Mouse (Mus musculus): ENCODE data around the gene Wnt3.

Gene Wnt3

GRCm38 (mm10) chr11:103772505-103773386 lies 1.2 kb upstream of the Wnt3 start:
- no peak for DNase-seq (ENCODE audit: low spot score)

DNA sequence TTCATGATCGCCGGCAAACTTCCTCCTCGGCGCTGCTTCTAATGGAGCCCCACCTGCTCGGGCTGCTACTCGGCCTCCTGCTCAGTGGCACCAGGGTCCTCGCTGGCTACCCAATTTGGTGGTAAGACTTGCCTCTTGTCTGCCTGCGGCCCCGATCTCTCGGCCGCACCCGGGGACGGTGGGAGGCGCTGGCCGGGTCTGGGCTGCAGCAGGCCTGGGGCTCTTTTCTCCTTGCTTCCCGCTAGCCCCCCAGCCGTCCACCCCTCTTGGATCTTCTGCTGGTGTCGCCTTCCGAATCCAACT lies 229 bp downstream of the Wnt3 start:
- DNase-seq (ENCODE audit: low spot score): no peak

DNA sequence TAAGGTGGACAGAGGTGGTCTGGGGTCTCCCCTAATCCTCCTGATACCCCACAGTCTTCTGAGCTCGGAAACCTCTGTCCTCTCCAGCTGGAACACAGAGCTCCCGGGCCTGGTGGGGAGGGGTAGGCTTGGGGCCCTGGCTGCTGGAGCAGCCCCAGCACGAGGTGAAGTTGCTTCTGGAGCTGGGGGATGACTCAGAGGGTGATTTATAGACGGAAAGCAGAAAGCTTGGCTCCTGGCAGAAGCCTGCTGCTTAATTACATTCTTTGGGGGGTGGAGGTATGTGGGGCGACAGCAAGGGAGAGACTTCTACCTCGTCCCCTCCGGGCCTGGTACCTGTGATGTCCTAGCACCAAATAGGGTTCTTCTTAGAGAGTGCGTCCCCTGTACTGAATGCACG lies 6.2 kb downstream of the Wnt3 start:
- peak; percentile 15 for DNase-seq (ENCODE audit: low spot score)

- DNase-seq (ENCODE audit: low spot score): no peak
These were observed 16.0 kb downstream of the Wnt3 start for GRCm38 (mm10) chr11:103789951-103790350.

- no peak for DNase-seq (ENCODE audit: low spot score)
These were observed 27.2 kb downstream of the Wnt3 start for GRCm38 (mm10) chr11:103801128-103801527.

DNA sequence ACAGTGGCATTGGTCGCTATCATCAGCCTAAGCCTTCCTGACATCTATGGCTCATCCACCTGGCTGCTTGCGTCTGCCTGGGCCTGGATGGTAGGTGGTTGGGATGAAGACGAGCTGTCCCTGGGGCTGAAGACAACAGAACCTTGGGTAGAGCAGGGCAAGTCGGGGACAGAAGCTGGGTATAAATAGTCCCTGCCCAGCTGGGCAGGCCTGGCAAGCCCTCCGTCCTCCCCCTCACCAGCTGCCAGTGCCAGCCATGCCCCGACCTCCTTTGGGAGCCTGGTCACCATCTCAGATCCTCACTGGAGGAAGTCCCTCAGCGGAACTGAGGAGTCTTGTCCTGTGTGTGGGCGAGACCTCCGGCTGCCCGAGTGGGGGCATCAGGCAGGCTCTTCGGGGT lies 30.2 kb downstream of the Wnt3 start:
- no peak for DNase-seq (ENCODE audit: low spot score)

GRCm38 (mm10) chr11:103804804-103805203 lies 30.9 kb downstream of the Wnt3 start:
- DNase-seq (ENCODE audit: low spot score): no peak

DNA sequence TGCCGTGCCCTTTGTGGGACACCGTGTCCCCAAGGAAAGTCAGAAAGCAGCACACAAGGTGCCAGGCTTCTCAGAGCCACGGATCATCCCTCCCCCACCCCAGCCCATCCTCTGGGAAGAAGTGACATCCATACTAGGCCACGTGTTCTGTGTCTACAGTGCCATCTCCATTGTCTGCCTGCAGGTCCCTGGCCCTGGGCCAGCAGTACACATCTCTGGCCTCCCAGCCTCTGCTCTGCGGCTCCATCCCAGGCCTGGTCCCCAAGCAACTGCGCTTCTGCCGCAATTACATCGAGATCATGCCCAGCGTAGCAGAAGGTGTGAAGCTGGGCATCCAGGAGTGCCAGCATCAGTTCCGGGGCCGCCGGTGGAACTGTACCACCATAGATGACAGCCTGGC lies 34.0 kb downstream of the Wnt3 start:
- no peak for DNase-seq (ENCODE audit: low spot score)

GRCm38 (mm10) chr11:103808771-103809610 lies 35.0 kb downstream of the Wnt3 start:
- no peak for DNase-seq (ENCODE audit: low spot score)

DNA sequence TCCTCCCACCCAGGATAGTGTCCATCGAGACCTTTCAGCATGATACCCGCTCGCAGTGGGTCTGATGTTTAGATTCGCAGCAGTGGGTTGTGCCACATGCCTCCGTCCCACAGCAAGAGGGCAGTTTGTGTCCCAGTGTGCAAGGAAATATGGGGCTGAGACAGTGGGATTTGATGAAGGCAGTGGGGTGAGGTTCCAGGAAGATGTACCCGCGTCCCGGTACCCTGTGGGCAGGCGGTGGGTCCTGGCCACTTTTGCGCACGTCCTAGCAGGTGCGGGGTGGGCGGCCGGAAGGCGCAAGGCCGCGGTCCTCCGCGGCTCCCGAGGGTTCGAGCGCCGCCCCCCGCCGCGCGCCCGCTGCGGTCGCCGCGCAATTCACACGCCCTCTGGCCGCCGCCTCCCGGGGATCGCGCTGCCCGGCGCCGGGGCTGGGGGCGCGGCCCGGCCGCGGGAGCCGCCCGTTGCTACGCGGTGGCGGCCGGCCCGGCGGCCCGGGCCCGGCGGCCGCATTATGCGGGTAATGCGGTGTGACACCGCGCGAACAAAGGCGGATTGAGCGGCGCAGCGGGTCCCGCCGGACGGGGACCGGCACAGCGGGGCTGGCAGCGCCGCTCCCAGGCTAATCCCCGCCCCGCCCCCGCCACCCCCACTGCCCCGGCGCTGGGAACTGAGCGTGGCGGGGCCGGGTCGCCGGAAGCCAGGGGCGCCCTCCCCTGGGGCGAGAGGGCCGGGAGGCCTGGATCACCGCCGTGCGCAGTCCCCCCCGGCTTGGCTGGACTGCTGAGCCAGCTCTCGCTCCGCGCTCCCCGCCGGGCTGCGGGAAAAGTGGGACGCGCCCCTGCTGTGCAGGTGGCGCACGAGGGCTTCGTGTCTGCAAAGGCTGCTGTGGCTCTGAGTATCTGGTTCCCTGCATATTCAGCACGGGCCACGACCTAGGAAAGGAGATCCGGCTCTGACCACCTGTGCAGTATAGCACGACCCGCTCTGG lies 36.0 kb downstream of the Wnt3 start:
- no peak for DNase-seq (ENCODE audit: low spot score)

- no peak for DNase-seq (ENCODE audit: low spot score)
These were observed 36.7 kb downstream of the Wnt3 start for GRCm38 (mm10) chr11:103810631-103811030.

DNA sequence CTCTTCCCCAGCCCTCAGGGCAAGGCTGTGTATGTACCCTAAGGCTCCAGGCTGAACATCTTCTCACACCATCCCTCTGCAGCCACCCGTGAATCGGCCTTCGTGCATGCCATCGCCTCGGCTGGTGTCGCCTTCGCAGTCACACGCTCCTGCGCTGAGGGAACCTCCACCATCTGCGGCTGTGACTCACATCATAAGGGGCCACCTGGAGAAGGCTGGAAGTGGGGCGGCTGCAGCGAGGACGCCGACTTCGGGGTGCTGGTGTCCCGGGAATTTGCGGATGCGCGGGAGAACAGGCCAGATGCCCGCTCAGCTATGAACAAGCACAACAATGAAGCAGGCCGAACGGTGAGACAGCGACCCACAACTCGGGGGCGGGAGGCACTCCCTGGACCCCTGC lies 37.3 kb downstream of the Wnt3 start:
- no peak for DNase-seq (ENCODE audit: low spot score)

DNA sequence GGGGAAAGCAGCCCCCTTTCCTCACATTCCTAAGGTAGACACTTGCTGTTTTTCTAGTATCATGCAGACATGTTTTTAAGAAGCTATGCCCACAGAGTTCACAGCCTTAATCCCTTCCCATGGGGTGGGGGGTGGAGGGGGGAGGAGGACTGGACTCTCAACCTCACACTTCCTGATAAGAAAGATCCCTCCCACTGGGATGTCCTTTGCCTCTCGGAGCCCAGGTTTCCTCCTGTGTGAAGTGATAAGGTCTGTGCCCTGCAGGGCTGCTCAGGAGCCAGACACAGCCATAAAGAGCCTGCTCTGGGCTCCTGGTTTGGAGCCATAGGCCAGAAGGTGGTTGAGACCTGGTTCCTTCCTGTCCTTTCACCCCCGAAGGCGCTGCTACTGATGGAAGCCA lies 40.9 kb downstream of the Wnt3 start:
- no peak for DNase-seq (ENCODE audit: low spot score)

DNA sequence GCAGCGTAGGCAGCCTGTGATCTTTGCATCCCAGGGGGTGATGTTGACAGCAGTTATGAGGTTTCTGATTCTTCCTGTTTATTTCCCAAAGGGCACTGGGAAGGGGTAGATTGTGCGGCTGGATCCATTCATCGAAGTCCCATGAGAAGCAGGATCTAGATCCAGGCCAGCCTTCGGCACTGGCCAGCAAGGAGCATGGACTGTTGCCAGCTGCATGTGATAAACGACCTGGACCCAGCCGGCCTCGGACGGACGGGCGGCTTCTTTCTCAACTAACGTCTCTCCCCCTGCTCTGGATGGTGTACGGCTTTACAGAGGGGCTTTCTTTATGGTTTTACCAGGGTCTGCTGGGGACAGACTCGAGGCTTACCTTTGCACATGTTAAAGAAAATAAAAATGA lies 42.0 kb downstream of the Wnt3 start:
- no peak for DNase-seq (ENCODE audit: low spot score)

- DNase-seq (ENCODE audit: low spot score): no peak
These were observed 42.8 kb downstream of the Wnt3 start for GRCm38 (mm10) chr11:103816719-103817118.

- DNase-seq (ENCODE audit: low spot score): no peak
These were observed 53.3 kb downstream of the Wnt3 start for GRCm38 (mm10) chr11:103827201-103827600.

- DNase-seq (ENCODE audit: low spot score): no peak
These were observed 54.9 kb downstream of the Wnt3 start for GRCm38 (mm10) chr11:103828866-103829265.

GRCm38 (mm10) chr11:103829956-103830355 lies 56.0 kb downstream of the Wnt3 start:
- no peak for DNase-seq (ENCODE audit: low spot score)

DNA sequence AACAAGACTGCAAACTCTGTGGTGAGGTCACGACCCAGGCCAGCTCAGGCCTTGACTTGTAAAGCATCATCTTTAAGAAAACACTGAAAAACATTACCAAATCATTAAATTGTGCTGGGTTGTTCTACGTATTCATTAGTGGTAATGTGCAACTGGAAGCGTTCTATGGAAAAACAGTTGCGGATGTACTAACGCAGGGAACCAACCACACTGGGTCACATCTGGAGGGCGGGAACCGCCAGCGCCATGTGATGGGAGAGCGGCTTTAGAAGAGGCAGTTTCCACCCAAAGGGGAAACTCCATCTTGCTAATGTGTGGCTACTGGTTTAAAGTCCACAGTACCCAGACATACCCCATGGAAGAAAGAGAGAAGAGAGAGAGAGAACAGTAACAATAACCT lies 56.5 kb downstream of the Wnt3 start:
- DNase-seq (ENCODE audit: low spot score): no peak

GRCm38 (mm10) chr11:103831766-103832165 lies 57.8 kb downstream of the Wnt3 start:
- DNase-seq (ENCODE audit: low spot score): no peak

DNA sequence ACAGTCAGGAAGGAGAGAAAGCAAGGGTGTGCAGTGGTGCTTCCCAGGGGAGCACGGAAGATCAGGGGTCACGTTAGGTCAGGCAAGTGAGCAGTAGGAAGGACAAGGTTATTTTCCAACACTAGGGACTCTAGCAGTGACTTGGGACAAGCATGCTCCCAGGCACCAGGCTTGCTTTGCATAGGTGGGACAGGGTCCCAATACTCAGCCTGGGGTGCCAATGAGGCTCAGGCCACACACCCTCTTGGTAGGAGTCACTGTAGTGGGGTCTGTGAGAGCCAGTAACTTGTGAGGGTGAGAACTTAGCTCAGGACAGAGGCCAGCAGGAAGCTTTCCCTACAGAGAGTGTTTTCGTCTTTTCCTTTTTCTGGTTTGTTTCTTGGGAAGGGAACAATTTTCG lies 58.4 kb downstream of the Wnt3 start:
- DNase-seq (ENCODE audit: low spot score): no peak

DNA sequence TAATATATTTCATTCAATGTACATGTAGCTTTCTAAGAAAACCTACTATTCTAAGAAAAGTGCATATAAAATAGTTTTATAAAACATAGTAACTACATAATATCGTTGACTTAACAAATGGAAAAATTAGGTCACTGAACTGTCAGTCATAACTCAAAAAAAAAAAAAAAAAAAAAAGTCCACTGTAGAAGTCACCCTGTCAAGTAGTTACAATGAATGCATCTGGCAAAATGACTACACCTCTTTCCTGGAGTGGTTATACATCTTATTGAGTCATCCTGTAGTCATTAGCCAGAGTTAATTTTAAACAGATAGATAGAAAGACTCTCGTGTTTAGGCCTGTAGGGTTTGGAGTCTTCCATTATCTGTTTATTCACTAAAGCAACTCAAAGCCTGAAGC lies 65.0 kb downstream of the Wnt3 start:
- no peak for DNase-seq (ENCODE audit: low spot score)

All from urinary bladder, postnatal 14 days (tissue).